Mouse (Mus musculus) intestine, postnatal 0 days (tissue): ENCODE measurements around the gene Tnk2. TPM values are rescaled to one million over a fixed set of nuclear protein-coding genes. Genes with fewer than 3 reads are reported as not detected.

ENCODE experiments used
- ATAC-seq: fragments of 200-750 bp; cut with Nextera tagmentation; 2 replicates; pipeline ENCODE4 v1.8.0; 2017; ENCODE audit warnings: mild to moderate bottlenecking, moderate TSS enrichment, moderate library complexity
- H3K27ac ChIP-seq: fragments of 300-500 bp; sonication (generic); 2 replicates; pipeline ENCODE4 v1.5.1; 2014; ENCODE audit warnings: mild to moderate bottlenecking, low read depth, low read length, moderate library complexity
- H3K27me3 ChIP-seq: fragments of 300-500 bp; sonication (generic); replicated peaks from 2 replicates; pipeline ENCODE4 v1.6.1; 2014; ENCODE audit warnings: low read length, mixed read lengths; ENCODE audit not compliant: control insufficient read depth, insufficient read depth
- H3K36me3 ChIP-seq: fragments of 300-500 bp; sonication (generic); 2 replicates; pipeline ENCODE4 v1.6.1; 2014; ENCODE audit warnings: mild to moderate bottlenecking, moderate library complexity; ENCODE audit not compliant: control insufficient read depth, insufficient read depth
- H3K4me1 ChIP-seq: fragments of 300-500 bp; sonication (generic); replicated peaks from 2 replicates; pipeline ENCODE4 v1.6.1; 2014; ENCODE audit warnings: antibody characterized with exemption, low read length, mixed read lengths; ENCODE audit not compliant: control insufficient read depth, insufficient read depth
- H3K4me2 ChIP-seq: fragments of 300-500 bp; sonication (generic); replicated peaks from 2 replicates; pipeline ENCODE4 v1.6.1; 2014; ENCODE audit warnings: low read depth, mild to moderate bottlenecking, moderate library complexity
- H3K4me3 ChIP-seq: fragments of 300-500 bp; sonication (generic); 2 replicates; pipeline ENCODE4 v1.5.1; 2014; ENCODE audit warnings: low read depth, low read length
- H3K9ac ChIP-seq: fragments of 300-500 bp; sonication (generic); 2 replicates; pipeline ENCODE4 v1.6.1; 2014; ENCODE audit warnings: mild to moderate bottlenecking, low read depth, low read length
- H3K9me3 ChIP-seq: fragments of 300-500 bp; sonication (generic); 2 replicates; pipeline ENCODE4 v1.6.1; 2016; ENCODE audit warnings: mixed run types; ENCODE audit not compliant: control insufficient read depth
- CTCF ChIP-seq: sonication (generic); IDR thresholded peaks from 2 replicates; pipeline ENCODE4 v1.5.1; 2016; ENCODE audit warnings: low read depth, mild to moderate bottlenecking, control low read depth, antibody characterized with exemption, moderate library complexity
- WGBS: fragments of 180-500 bp; shearing (Covaris S2); extraction: QIAGEN DNeasy Blood & Tissue Kit; methylation state at CpG from one replicate; pipeline ENCODE4 v1.1.7; 2014; 5-methylcytosine and 5-hydroxymethylcytosine counted together
- polyA plus RNA-seq: library from polyadenylated mRNA; unstranded; fragments of >200 nt; fragmentation: Nextera tagmentation; extraction: Ambion mirVana; gene quantifications from 2 replicates; pipeline ENCODE4 v1.2.1, GENCODE M21; 2015

Tnk2 gene
- polyA plus RNA-seq, 1 experiment from 2014 or later: 8.0 TPM

DNA sequence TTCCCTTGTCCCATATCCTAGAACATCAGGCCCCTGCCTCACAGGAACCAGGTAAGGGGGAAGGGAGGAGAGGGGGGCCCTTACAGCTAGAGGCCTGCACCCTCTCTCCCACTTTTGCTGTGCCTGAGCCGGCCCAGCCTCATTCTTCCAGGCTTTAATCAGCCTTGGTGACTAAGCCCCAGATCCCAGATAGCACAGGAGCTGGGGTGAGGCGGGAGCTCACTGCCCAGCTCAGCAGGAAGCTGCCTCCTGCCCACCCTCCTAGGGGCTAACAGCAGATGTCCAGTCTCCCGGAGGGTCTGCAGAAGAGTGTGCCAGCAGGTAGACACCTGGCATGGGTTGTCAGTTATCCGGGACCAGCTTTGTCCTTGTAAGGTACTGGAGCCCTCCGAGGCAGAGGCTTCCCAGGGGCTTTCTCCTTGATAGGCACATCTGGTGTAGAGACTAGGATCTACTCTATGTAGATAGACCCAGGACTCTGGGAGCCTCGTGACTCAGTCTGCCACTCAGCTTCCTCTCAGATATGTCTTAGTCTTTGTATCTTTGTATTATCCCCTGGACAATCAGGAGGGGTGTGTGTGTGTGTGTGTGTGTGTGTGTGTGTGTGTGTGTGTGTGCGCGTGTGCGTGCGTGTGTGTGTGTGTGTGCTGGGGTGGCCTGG lies 33.5 kb downstream of the Tnk2 start:
- no peak for TF ChIP-seq CTCF
- no peak for ATAC-seq
- no peaks in the 10 kb centered on the region for H3K27me3 ChIP-seq
- H3K9ac ChIP-seq: no peak overlapping the region
- no peaks in the 10 kb centered on the region for H3K9me3 ChIP-seq
- no peak overlapping the region for H3K4me2 ChIP-seq
- H3K4me3 ChIP-seq: no peak overlapping the region
- peaks cover 51% of the 10 kb centered on the region for H3K36me3 ChIP-seq
- peaks cover 3% of the 10 kb centered on the region; the same call in 1 of the 2 replicates for H3K4me1 ChIP-seq
- WGBS: 74% methylated on average over 10 of the region's 10 CpGs
- no peak overlapping the region for H3K27ac ChIP-seq

DNA sequence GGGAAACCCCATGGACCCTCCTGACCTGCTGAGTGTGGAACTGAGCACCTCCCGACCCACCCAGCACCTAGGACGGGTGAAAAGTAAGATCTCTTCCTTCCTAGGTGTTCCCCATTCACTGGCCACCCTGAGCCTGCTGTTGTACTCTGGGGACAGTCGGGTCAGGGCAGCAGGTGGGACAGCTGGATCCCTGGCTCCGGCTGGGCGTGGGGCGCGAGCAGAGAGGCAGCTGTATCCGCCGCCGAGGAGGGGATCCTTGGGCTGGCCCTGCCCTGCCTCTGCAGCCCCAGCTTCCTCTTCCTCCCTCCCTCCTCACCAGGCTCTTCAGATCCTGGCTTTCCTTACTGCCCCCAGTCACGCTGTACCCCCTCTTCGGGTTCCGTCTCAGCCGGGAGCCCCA lies 34.2 kb downstream of the Tnk2 start:
- 69% methylated on average over 14 of the region's 14 CpGs for WGBS
- no peak overlapping the region for H3K9ac ChIP-seq
- peaks cover 51% of the 10 kb centered on the region for H3K36me3 ChIP-seq
- no peaks in the 10 kb centered on the region for H3K27me3 ChIP-seq
- H3K4me3 ChIP-seq: no peak overlapping the region
- no peak for ATAC-seq
- no peak overlapping the region for H3K4me2 ChIP-seq
- H3K4me1 ChIP-seq: peaks cover 3% of the 10 kb centered on the region; the same call in 1 of the 2 replicates
- TF ChIP-seq CTCF: no peak
- H3K27ac ChIP-seq: 0 out of 2 replicates have a peak overlapping the region, but pooled peaks have one; percentile 15
- H3K9me3 ChIP-seq: no peaks in the 10 kb centered on the region

DNA sequence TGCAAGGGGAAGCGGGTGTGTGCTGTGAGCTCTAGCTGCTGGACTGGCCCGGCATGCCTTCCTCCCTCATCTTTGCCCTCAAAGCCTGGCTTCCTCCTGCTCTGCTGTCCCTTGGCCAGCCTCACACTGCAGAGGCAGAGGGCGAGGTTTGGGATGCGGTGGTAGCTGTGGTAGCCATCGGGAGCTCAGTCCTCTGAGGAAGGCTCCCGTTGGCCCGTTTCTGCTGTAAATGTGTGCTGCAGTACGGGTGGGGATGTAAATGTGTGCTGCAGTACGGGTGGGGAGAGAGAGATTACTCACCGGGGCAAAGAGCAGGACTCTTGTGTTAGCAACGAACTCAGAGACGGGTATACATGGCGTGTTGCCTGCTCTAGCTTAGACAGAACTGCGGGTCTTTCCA lies 35.1 kb downstream of the Tnk2 start:
- no peaks in the 10 kb centered on the region for H3K9me3 ChIP-seq
- H3K4me3 ChIP-seq: no peak overlapping the region
- H3K27me3 ChIP-seq: no peaks in the 10 kb centered on the region
- H3K9ac ChIP-seq: no peak overlapping the region
- H3K4me2 ChIP-seq: peak overlapping the region; percentile 30
- peaks cover 51% of the 10 kb centered on the region for H3K36me3 ChIP-seq
- WGBS: 44% methylated on average over 14 of the region's 14 CpGs
- peak overlapping the region; percentile 46 for H3K27ac ChIP-seq
- TF ChIP-seq CTCF: no peak
- no peaks in the 10 kb centered on the region for H3K4me1 ChIP-seq
- peak; percentile 61 for ATAC-seq

DNA sequence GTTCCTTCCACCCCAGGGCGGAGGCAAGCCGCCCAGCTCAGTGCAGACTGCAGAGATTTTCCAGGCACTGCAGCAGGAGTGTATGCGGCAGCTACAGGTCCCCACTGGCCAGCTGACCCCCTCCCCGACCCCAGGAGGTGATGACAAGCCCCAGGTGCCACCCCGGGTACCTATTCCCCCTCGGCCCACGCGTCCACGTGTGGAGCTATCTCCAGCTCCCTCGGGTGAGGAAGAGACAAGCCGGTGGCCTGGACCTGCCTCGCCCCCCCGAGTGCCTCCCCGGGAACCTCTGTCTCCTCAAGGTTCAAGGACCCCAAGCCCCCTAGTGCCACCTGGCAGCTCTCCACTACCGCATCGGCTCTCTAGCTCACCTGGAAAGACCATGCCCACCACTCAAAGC lies 36.3 kb downstream of the Tnk2 start:
- Histone ChIP-seq H3K9me3 (no peaks in the 10 kb centered on the region), H3K27ac (no peak overlapping the region), H3K4me1 (no peaks in the 10 kb centered on the region; the same call in 1 of the 2 replicates), H3K36me3 (peaks cover 50% of the 10 kb centered on the region), H3K27me3 (no peaks in the 10 kb centered on the region), H3K9ac (no peak overlapping the region), H3K4me3 (no peak overlapping the region), H3K4me2 (no peak overlapping the region)
- ATAC-seq: no peak
- TF ChIP-seq CTCF: no peak
- 95% methylated on average over 16 of the region's 16 CpGs for WGBS

DNA sequence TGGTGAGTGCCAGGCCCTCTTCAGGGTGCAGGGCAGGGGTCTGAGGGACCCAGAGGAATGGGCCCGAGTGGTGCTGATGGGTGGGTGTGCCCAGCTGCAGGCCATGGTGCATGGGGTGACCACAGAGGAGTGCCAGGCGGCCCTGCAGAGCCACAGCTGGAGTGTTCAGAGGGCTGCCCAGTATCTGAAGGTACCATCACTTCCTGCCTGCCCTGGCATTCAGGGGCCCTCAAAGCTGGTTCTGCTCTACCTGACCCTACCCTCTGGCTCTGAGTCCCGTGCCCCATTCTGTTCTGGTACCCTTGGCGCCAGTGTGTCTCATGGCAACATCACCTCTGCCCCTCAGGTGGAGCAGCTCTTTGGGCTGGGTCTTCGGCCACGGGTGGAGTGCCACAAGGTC lies 37.1 kb downstream of the Tnk2 start:
- no peak overlapping the region for H3K4me2 ChIP-seq
- H3K36me3 ChIP-seq: peaks cover 42% of the 10 kb centered on the region
- H3K4me3 ChIP-seq: no peak overlapping the region
- H3K27me3 ChIP-seq: no peaks in the 10 kb centered on the region
- no peak for ATAC-seq
- TF ChIP-seq CTCF: no peak
- WGBS: 89% methylated on average over 6 of the region's 6 CpGs
- H3K4me1 ChIP-seq: no peaks in the 10 kb centered on the region; the same call in 1 of the 2 replicates
- no peak overlapping the region for H3K27ac ChIP-seq
- no peaks in the 10 kb centered on the region for H3K9me3 ChIP-seq
- H3K9ac ChIP-seq: no peak overlapping the region

DNA sequence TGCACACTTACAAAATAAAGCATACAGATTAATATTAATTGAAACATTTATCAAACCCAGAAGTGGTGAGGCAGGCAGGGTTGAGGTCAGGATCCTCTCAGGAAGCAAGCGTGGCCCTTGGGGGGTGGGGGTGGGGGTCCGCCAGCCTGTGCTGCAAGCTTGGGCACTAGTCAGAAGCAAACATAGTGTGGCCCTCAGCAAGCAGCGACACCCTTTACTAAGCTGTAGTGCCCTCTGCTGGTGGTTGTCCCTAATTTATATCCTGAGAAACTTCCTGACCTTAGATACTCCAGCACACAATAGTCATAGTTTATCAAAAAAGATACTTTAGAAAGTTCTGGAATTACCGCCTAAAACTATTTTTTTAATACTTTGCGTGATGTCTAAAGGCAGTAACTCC lies 38.5 kb downstream of the Tnk2 start:
- ATAC-seq: no peak
- Histone ChIP-seq H3K4me3 (no peak overlapping the region), H3K4me1 (no peaks in the 10 kb centered on the region; the same call in 1 of the 2 replicates), H3K4me2 (no peak overlapping the region), H3K9me3 (no peaks in the 10 kb centered on the region), H3K27me3 (no peaks in the 10 kb centered on the region), H3K27ac (no peak overlapping the region), H3K9ac (no peak overlapping the region), H3K36me3 (peaks cover 31% of the 10 kb centered on the region)
- 26% methylated on average over 5 of the region's 5 CpGs for WGBS
- peak; percentile 87 for TF ChIP-seq CTCF

DNA sequence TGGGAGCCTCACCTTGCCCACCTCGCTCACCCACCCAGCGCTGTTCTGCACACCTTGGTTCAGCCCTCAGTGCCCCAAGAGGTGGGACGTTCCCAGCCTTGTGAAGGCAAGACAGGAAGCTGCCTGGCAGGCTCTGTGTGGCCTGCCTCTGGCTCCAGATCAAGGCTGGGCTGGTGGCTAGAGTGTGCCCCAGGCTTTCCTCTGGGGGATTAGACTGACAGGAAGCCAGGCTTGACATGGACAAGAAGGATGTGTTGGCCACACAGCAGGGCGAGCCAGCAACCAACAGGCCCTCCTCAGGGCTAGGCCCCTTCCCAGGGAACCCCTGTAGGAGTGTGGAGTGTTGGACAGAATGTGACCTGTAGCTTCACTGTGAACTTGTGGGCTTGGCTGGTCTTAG lies 39.2 kb downstream of the Tnk2 start:
- Histone ChIP-seq H3K27me3 (no peaks in the 10 kb centered on the region), H3K9me3 (no peaks in the 10 kb centered on the region), H3K4me3 (no peak overlapping the region), H3K9ac (no peak overlapping the region), H3K4me1 (no peaks in the 10 kb centered on the region; the same call in 1 of the 2 replicates), H3K4me2 (no peak overlapping the region), H3K27ac (no peak overlapping the region), H3K36me3 (peaks cover 29% of the 10 kb centered on the region)
- ATAC-seq: no peak
- TF ChIP-seq CTCF: no peak
- WGBS: 71% methylated on average over 4 of the region's 4 CpGs
